Mouse (Mus musculus): ENCODE measurements around the gene Fsd1. TPM values are rescaled to one million over a fixed set of nuclear protein-coding genes. Genes with fewer than 3 reads are reported as not detected.

Gene Fsd1
- total RNA-seq, 2 experiments from 2014 or later: not detected

GRCm38 (mm10) chr17:55961631-55962030 is 24.7 kb upstream of the Fsd1 start:
- ATAC-seq (ENCODE audit: poor library complexity, severe bottlenecking): no peak

- peak; percentile 58 for ATAC-seq (ENCODE audit: poor library complexity, severe bottlenecking)
Observed at GRCm38 (mm10) chr17:55963171-55963570, 23.1 kb upstream of the Fsd1 start.

- no peak for ATAC-seq (ENCODE audit: poor library complexity, severe bottlenecking)
Observed at GRCm38 (mm10) chr17:55964496-55964895, 21.8 kb upstream of the Fsd1 start.

- ATAC-seq (ENCODE audit: poor library complexity, severe bottlenecking): no peak
Observed at GRCm38 (mm10) chr17:55964996-55965395, 21.3 kb upstream of the Fsd1 start.

- ATAC-seq (ENCODE audit: poor library complexity, severe bottlenecking): no peak
Observed at GRCm38 (mm10) chr17:55967186-55967585, 19.1 kb upstream of the Fsd1 start.

GRCm38 (mm10) chr17:55968210-55968609 is 18.1 kb upstream of the Fsd1 start:
- ATAC-seq (ENCODE audit: poor library complexity, severe bottlenecking): no peak

GRCm38 (mm10) chr17:55969560-55969959 is 16.7 kb upstream of the Fsd1 start:
- no peak for ATAC-seq (ENCODE audit: poor library complexity, severe bottlenecking)

GRCm38 (mm10) chr17:55969966-55970891 is 16.1 kb upstream of the Fsd1 start, which contains the start of gene Shd:
Gene Shd (plus strand): TSS chr17:55970467.
- peak; percentile 48 for ATAC-seq (ENCODE audit: poor library complexity, severe bottlenecking)

- no peak for ATAC-seq (ENCODE audit: poor library complexity, severe bottlenecking)
Observed at GRCm38 (mm10) chr17:55971453-55971852, 14.9 kb upstream of the Fsd1 start.

GRCm38 (mm10) chr17:55976255-55976862 is 9.9 kb upstream of the Fsd1 start:
- ATAC-seq (ENCODE audit: poor library complexity, severe bottlenecking): peak; percentile 97

GRCm38 (mm10) chr17:55977301-55977700 is 9.0 kb upstream of the Fsd1 start:
- no peak for ATAC-seq (ENCODE audit: poor library complexity, severe bottlenecking)

- no peak for ATAC-seq (ENCODE audit: poor library complexity, severe bottlenecking)
Observed at GRCm38 (mm10) chr17:55990278-55990898, 4.1 kb downstream of the Fsd1 start.

- no peak for ATAC-seq (ENCODE audit: poor library complexity, severe bottlenecking)
Observed at GRCm38 (mm10) chr17:55996007-55996406, 9.7 kb downstream of the Fsd1 start.

GRCm38 (mm10) chr17:55999794-56000499 is 13.6 kb downstream of the Fsd1 start:
- ATAC-seq (ENCODE audit: poor library complexity, severe bottlenecking): no peak

GRCm38 (mm10) chr17:56003000-56003399 is 16.7 kb downstream of the Fsd1 start:
- ATAC-seq (ENCODE audit: poor library complexity, severe bottlenecking): peak; percentile 73

- ATAC-seq (ENCODE audit: poor library complexity, severe bottlenecking): no peak
Observed at GRCm38 (mm10) chr17:56005415-56006061, 19.2 kb downstream of the Fsd1 start, which contains the start of the genes Stap2 and Mpnd. Gene Stap2 (minus strand): TSS chr17:56005584. Gene Mpnd (plus strand): TSS chr17:56005711.

- ATAC-seq (ENCODE audit: poor library complexity, severe bottlenecking): no peak
Observed at GRCm38 (mm10) chr17:56006956-56007355, 20.6 kb downstream of the Fsd1 start.

- no peak for ATAC-seq (ENCODE audit: poor library complexity, severe bottlenecking)
Observed at GRCm38 (mm10) chr17:56007444-56008355, 21.4 kb downstream of the Fsd1 start.
